Mouse (Mus musculus) urinary bladder, postnatal 25 days (tissue): ENCODE data around the gene Cerk.
"Not testable (repeated sequence)": the region's sequence is repeated elsewhere in the genome, so short reads cannot be mapped to it uniquely, and the experiment has no call there.

Experiments
- DNase-seq: peaks from one replicate; pipeline ENCODE4 v3.0.0; 2022; ENCODE audit warnings: low spot score

Gene Cerk

GRCm38 (mm10) chr15:86185689-86186569, at the start of gene Cerk:
Cerk (minus strand) TSS chr15:86186141.
- DNase-seq: peak; percentile 71

GRCm38 (mm10) chr15:86234517-86235441, 48.8 kb upstream of the Cerk start:
- DNase-seq: no peak

GRCm38 (mm10) chr15:86234001-86234400, 48.1 kb upstream of the Cerk start:
- no peak for DNase-seq

GRCm38 (mm10) chr15:86231831-86232512, 46.0 kb upstream of the Cerk start:
- DNase-seq: no peak

- DNase-seq: no peak
Observed at GRCm38 (mm10) chr15:86231170-86231569, 45.2 kb upstream of the Cerk start.

- no peak for DNase-seq
Observed at GRCm38 (mm10) chr15:86229623-86230022, 43.7 kb upstream of the Cerk start.

- DNase-seq: no peak
Observed at GRCm38 (mm10) chr15:86229088-86229487, 43.1 kb upstream of the Cerk start.

GRCm38 (mm10) chr15:86228186-86228585, 42.2 kb upstream of the Cerk start:
- DNase-seq: peak; percentile 41

- no peak for DNase-seq
Observed at GRCm38 (mm10) chr15:86226968-86227367, 41.0 kb upstream of the Cerk start.

- no peak for DNase-seq
Observed at GRCm38 (mm10) chr15:86226221-86226620, 40.3 kb upstream of the Cerk start.

GRCm38 (mm10) chr15:86224972-86225551, 39.1 kb upstream of the Cerk start:
- no peak for DNase-seq

GRCm38 (mm10) chr15:86221901-86222300, 36.0 kb upstream of the Cerk start:
- not testable (repeated sequence) for DNase-seq

GRCm38 (mm10) chr15:86221369-86221768, 35.4 kb upstream of the Cerk start:
- no peak for DNase-seq

GRCm38 (mm10) chr15:86220715-86221114, 34.8 kb upstream of the Cerk start:
- no peak for DNase-seq

- no peak for DNase-seq
Observed at GRCm38 (mm10) chr15:86220229-86220630, 34.3 kb upstream of the Cerk start.

GRCm38 (mm10) chr15:86219534-86220228, 33.7 kb upstream of the Cerk start:
- no peak for DNase-seq

GRCm38 (mm10) chr15:86216641-86217040, 30.7 kb upstream of the Cerk start:
- not testable (repeated sequence) for DNase-seq

GRCm38 (mm10) chr15:86214549-86215201, 28.7 kb upstream of the Cerk start:
- no peak for DNase-seq

- DNase-seq: peak; percentile 91
Observed at GRCm38 (mm10) chr15:86213753-86214548, 28.0 kb upstream of the Cerk start, which contains the start of gene Tbc1d22a. Tbc1d22a (plus strand) TSS chr15:86214459.

- DNase-seq: not testable (repeated sequence)
Observed at GRCm38 (mm10) chr15:86212193-86212592, 26.3 kb upstream of the Cerk start.
